Mouse (Mus musculus) intestine, embryonic 16.5 days (tissue): ENCODE data around the gene Paqr7. TPM values are rescaled to one million over a fixed set of nuclear protein-coding genes. Genes with fewer than 3 reads are reported as not detected.
"Not testable (repeated sequence)": the region's sequence is repeated elsewhere in the genome, so short reads cannot be mapped to it uniquely, and the experiment has no call there.

Experiments
- ATAC-seq: fragments of 200-750 bp; cut with Nextera tagmentation; 2 replicates; pipeline ENCODE4 v1.8.0; 2017; ENCODE audit warnings: moderate TSS enrichment, moderate library complexity
- H3K27ac ChIP-seq: fragments of 300-500 bp; sonication (generic); 2 replicates; pipeline ENCODE4 v1.5.1; 2014; ENCODE audit warnings: mild to moderate bottlenecking, low read length
- H3K27me3 ChIP-seq: fragments of 300-500 bp; sonication (generic); replicated peaks from 2 replicates; pipeline ENCODE4 v1.6.1; 2014; ENCODE audit warnings: low read length, control low read depth, mixed read lengths; ENCODE audit not compliant: control insufficient read depth, insufficient read depth
- H3K36me3 ChIP-seq: fragments of 300-500 bp; sonication (generic); 2 replicates; pipeline ENCODE4 v1.6.1; 2014; ENCODE audit warnings: low read length, control low read depth; ENCODE audit not compliant: control insufficient read depth, insufficient read depth
- H3K4me1 ChIP-seq: fragments of 300-500 bp; sonication (generic); 2 replicates; pipeline ENCODE4 v1.6.1; 2014; ENCODE audit warnings: low read length, control low read depth, mixed read lengths; ENCODE audit not compliant: control insufficient read depth, insufficient read depth
- H3K4me2 ChIP-seq: fragments of 300-500 bp; sonication (generic); 2 replicates; pipeline ENCODE4 v1.6.1; 2014; ENCODE audit warnings: low read depth, low read length, control low read depth
- H3K4me3 ChIP-seq: fragments of 300-500 bp; sonication (generic); 2 replicates; pipeline ENCODE4 v1.5.1; 2014; ENCODE audit warnings: mild to moderate bottlenecking, low read length
- H3K9ac ChIP-seq: fragments of 300-500 bp; sonication (generic); 2 replicates; pipeline ENCODE4 v1.6.1; 2014; ENCODE audit warnings: low read depth, low read length
- H3K9me3 ChIP-seq: fragments of 300-500 bp; sonication (generic); 2 replicates; pipeline ENCODE4 v1.6.1; 2016; ENCODE audit warnings: low read length, control low read depth; ENCODE audit not compliant: control insufficient read depth
- WGBS: fragments of 180-500 bp; shearing (Covaris S2); extraction: QIAGEN DNeasy Blood & Tissue Kit; methylation state at CpG from one replicate; pipeline ENCODE4 v1.1.7; 2014; 5-methylcytosine and 5-hydroxymethylcytosine counted together
- polyA plus RNA-seq: library from polyadenylated mRNA; unstranded; fragments of >200 nt; fragmentation: Nextera tagmentation; extraction: Ambion mirVana; gene quantifications from 2 replicates; pipeline ENCODE4 v1.2.1, GENCODE M21; 2015

Gene Paqr7
- polyA plus RNA-seq, 1 experiment from 2014 or later: 23.6 TPM

DNA sequence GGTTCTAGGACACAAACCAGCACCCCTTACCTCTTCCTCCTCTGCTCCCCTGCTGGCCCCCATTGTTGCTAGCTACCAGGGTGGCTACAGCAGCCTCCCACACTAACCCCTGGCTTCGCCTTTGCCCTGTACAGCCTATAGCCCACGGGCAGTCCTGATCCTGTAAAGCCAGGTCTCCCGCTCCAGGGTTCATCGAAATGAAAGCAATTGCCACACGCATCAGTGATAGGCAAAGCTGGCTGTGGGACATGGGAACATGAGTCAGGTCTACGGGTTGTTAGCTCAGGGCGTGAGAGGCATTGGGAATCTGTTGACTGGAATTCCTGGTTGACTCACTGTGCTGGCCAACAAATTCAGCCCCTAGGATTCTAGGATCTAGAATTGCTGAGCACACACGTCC lies 14.1 kb upstream of the Paqr7 start:
- no peaks in the 10 kb centered on the region for H3K4me1 ChIP-seq
- no peak overlapping the region for H3K4me2 ChIP-seq
- no peaks in the 10 kb centered on the region for H3K36me3 ChIP-seq
- H3K9ac ChIP-seq: no peak overlapping the region
- no peaks in the 10 kb centered on the region for H3K27me3 ChIP-seq
- WGBS: 66% methylated on average over 8 of the region's 8 CpGs
- ATAC-seq: no peak
- H3K9me3 ChIP-seq: no peaks in the 10 kb centered on the region
- no peak overlapping the region for H3K4me3 ChIP-seq
- no peak overlapping the region for H3K27ac ChIP-seq

DNA sequence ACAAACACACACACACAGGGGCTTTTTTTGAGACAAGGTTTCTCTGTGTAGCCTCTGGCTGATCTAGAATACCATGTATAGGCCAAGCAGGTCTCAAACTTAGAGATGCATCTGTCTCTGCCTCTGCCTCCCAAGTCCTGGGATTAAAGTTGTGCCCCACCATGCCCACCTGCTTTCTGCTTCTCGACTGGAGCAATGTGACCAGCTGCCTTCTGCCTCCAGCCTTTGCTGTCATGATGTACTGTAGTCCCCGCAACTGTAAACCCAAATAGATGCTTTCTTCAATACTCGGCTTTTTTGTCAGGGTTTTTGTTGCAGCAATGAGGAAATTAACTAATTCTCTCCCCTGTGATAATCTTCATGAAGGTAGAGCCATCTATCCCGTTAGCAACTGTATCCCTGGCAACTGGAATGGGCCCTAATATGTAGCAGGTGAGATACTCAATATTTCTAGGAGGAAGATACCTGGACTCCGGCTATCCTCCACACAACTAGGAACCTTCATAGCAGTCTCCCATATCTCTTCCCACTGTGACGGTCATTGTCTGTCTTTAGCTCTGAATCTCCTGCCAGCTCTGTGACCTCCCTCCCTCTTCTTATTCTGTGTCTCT lies 13.3 kb upstream of the Paqr7 start:
- H3K9me3 ChIP-seq: no peaks in the 10 kb centered on the region
- ATAC-seq: no peak
- no peak overlapping the region for H3K4me2 ChIP-seq
- no peaks in the 10 kb centered on the region for H3K4me1 ChIP-seq
- no peak overlapping the region for H3K4me3 ChIP-seq
- H3K9ac ChIP-seq: no peak overlapping the region
- H3K27me3 ChIP-seq: no peaks in the 10 kb centered on the region
- H3K36me3 ChIP-seq: no peaks in the 10 kb centered on the region
- 63% methylated on average over 6 of the region's 6 CpGs for WGBS
- no peak overlapping the region for H3K27ac ChIP-seq

DNA sequence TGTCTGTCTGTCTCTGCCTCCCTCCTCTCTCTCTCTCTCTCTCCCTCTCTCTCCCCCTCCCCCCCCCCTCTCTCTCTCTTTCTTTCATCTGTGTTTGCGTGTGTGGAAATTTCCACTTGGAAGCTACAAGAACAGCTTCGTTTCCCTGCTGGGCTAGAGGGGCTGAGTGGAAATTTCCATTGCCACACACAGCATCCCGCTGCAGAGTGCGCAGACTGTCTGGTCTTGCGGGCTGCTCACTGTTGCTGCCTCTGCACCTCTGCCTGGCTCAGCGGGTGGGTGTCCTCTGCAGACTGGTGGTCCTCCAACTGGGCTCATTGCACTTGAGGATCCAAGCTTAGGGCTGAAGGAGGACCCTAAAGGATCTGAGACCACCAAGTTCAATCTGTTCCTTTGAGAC lies 12.8 kb upstream of the Paqr7 start:
- Histone ChIP-seq H3K4me3 (no peak overlapping the region), H3K27ac (no peak overlapping the region), H3K9ac (no peak overlapping the region), H3K36me3 (no peaks in the 10 kb centered on the region), H3K27me3 (no peaks in the 10 kb centered on the region), H3K9me3 (no peaks in the 10 kb centered on the region), H3K4me1 (no peaks in the 10 kb centered on the region), H3K4me2 (no peak overlapping the region)
- WGBS: 43% methylated on average over 6 of the region's 6 CpGs
- ATAC-seq: no peak

GRCm38 (mm10) chr4:134484231-134484630 lies 12.3 kb upstream of the Paqr7 start:
- Histone ChIP-seq H3K27me3 (no peaks in the 10 kb centered on the region), H3K36me3 (no peaks in the 10 kb centered on the region), H3K4me3 (no peak overlapping the region), H3K9me3 (no peaks in the 10 kb centered on the region), H3K4me2 (no peak overlapping the region), H3K9ac (no peak overlapping the region), H3K4me1 (no peaks in the 10 kb centered on the region), H3K27ac (no peak overlapping the region)
- ATAC-seq: no peak
- WGBS: 82% methylated on average over 10 of the region's 10 CpGs

DNA sequence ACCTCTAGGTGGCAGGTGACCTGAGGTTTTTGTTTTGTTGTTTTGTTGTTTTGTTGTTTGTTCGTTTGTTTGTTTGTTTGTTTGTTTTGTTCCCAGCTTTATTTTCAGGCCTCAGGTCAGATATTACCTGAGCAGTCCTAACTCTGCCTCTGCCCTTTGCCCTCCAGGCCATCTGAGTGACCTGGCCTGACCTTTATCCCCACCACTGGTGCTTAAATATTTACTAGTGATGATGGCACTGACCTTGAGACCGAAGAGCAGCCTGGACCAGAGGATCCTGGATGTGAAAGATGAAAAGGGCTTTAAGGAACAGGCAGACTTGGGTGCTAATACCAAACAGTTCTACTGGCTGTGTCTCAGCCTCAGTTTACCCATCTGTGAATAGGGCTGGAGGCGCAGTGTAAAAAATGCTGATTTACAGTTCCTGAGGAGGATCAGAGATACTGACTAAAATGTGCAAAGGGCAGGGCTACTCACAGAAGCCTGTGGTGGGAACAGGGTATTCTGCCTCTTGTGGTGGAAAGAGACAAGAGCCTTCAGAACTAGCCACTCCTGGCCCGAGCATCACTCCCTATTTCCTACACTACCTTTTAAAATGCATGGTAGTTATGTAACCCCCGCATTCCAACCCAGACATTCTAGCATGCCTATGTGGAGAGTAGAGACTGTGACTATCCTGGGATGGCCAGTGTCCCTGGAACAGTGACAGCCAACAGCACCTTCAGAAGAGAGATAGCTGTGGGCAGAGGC lies 11.2 kb upstream of the Paqr7 start:
- Histone ChIP-seq H3K36me3 (no peaks in the 10 kb centered on the region), H3K9me3 (no peaks in the 10 kb centered on the region), H3K27ac (no peak overlapping the region), H3K4me2 (no peak overlapping the region), H3K4me3 (no peak overlapping the region), H3K9ac (no peak overlapping the region), H3K27me3 (no peaks in the 10 kb centered on the region), H3K4me1 (0 out of 2 replicates have a peak, but pooled peaks cover 2% of the 10 kb centered on the region)
- 81% methylated on average over 5 of the region's 5 CpGs for WGBS
- no peak for ATAC-seq

DNA sequence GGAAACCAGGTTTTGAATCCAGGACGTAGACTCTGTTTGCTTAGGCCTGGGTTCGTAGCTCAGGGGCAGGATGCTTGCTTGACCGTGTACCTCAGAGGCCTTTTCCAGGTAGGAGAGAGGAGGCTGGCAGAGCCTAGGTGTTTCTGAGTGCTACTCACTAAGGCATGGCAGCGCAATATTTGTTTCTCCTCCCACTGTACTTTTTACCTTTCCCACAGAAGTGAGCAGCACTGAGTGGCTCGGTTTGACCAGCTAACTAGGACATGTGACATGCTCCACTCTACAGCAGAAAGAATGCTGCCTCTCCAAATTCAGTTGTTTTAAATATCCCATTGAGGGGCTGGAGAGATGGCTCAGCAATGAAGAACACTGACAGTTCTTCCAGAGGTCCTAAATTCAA lies 8.3 kb upstream of the Paqr7 start:
- no peak for ATAC-seq
- no peak overlapping the region for H3K4me3 ChIP-seq
- H3K4me1 ChIP-seq: peaks cover 9% of the 10 kb centered on the region; the same call in 1 of the 2 replicates
- H3K27ac ChIP-seq: no peak overlapping the region
- no peak overlapping the region for H3K9ac ChIP-seq
- H3K9me3 ChIP-seq: no peaks in the 10 kb centered on the region
- no peaks in the 10 kb centered on the region for H3K27me3 ChIP-seq
- no peak overlapping the region for H3K4me2 ChIP-seq
- 90% methylated on average over 5 of the region's 5 CpGs for WGBS
- H3K36me3 ChIP-seq: no peaks in the 10 kb centered on the region

DNA sequence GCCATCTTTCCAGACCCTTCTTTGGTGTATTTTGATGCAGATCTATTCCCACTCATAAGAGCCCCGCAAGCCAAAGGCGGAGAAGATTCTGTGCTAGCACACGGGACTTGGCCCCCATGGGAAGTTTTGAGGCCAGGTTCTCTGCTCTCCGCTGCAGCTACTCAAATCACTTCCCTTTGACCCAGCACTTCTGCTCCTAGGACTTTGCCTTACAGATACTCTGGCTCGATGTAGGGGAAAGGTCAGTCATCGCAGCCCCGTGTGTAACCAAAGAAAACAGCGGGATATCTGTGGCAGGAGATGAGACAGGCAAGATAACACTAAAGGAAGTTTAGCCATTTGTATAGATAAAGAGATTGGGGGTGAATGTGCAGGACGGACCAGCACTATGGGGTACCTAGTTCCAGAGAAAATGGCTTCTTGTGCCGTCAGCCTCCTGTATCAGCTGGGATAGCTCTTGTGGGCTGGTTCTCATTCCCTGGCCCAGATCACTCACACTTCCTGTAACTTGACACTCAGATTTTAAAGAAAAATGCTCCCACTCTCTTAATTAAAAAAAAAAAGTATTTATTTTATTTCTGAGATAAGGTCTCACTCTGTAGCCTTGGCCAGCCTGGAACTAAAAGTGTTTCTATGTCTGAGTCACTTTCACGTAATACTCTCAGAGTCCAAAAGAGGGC lies 6.4 kb upstream of the Paqr7 start:
- no peaks in the 10 kb centered on the region for H3K36me3 ChIP-seq
- no peak overlapping the region for H3K9ac ChIP-seq
- ATAC-seq: peak; percentile 66
- H3K27me3 ChIP-seq: no peaks in the 10 kb centered on the region
- H3K4me1 ChIP-seq: peaks cover 18% of the 10 kb centered on the region
- no peaks in the 10 kb centered on the region for H3K9me3 ChIP-seq
- 67% methylated on average over 11 of the region's 11 CpGs for WGBS
- no peak overlapping the region for H3K4me2 ChIP-seq
- no peak overlapping the region for H3K4me3 ChIP-seq
- H3K27ac ChIP-seq: peak overlapping the region; percentile 60

GRCm38 (mm10) chr4:134491716-134492115 lies 4.8 kb upstream of the Paqr7 start:
- H3K27me3 ChIP-seq: no peaks in the 10 kb centered on the region
- H3K4me1 ChIP-seq: peaks cover 28% of the 10 kb centered on the region
- no peak overlapping the region; the same call in 1 of the 2 replicates for H3K27ac ChIP-seq
- no peak overlapping the region for H3K4me2 ChIP-seq
- H3K4me3 ChIP-seq: no peak overlapping the region
- no peaks in the 10 kb centered on the region for H3K36me3 ChIP-seq
- peak; percentile 17; the same call in 1 of the 2 replicates for ATAC-seq
- no peaks in the 10 kb centered on the region for H3K9me3 ChIP-seq
- WGBS: 55% methylated on average over 6 of the region's 6 CpGs
- H3K9ac ChIP-seq: no peak overlapping the region

DNA sequence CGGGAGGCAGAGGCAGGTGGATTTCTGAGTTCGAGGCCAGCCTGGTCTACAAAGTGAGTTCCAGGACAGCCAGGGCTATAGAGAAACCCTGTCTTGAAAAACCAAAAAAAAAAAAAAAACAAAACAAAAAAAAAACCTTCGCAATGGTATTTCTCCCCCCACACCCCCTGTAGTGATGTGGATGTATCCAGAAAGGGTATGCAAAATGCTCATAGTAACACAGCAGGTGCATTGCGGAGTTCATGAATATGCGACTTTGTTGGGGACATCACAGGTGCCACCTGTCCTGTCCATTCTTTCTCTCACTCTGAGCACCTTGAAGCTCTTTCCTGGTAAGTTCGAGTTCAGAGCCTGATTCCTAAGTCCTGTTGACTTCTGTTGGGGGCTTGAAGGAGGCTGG lies 2.3 kb upstream of the Paqr7 start:
- not testable (repeated sequence) for H3K27me3 ChIP-seq, H3K4me2 ChIP-seq, H3K4me3 ChIP-seq, H3K36me3 ChIP-seq, ATAC-seq, H3K9me3 ChIP-seq, H3K9ac ChIP-seq, H3K27ac ChIP-seq
- peaks cover 34% of the 10 kb centered on the region for H3K4me1 ChIP-seq
- 91% methylated on average over 6 of the region's 6 CpGs for WGBS
